Mouse (Mus musculus): ENCODE data around the gene Isoc2a. TPM values are rescaled to one million over a fixed set of nuclear protein-coding genes. Genes with fewer than 3 reads are reported as not detected.

Isoc2a gene
- polyA plus RNA-seq, 1 experiment: 4.3 TPM

DNA sequence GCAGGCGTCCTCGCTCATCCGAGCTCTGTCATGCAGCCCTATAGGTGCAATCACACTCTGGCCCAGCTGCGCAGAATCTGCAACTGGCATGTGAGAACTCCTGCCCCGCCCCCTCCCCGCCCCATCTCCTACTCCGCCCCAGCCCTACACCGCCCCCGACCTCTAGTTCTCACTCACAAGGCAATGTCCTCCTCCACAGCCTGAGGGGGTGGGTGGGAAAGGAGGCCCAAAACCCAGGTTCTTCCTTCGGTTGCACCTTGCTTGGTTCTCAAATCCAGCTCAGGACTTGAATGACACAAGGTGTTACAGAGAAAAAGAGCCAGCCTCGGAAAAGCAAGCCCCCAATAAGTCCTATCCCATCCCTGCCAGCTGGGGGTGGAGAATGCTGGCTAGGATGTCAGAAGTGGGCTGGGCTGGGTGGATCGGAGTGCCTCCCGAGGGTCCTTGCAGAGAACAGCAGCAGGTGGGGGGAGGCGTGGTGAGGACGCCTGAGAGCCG is 34.3 kb upstream of the Isoc2a start:
- Histone ChIP-seq H3K4me3 (ENCODE audit: low read depth, low read length) (peak overlapping the region; percentile 13), H3K27ac (ENCODE audit: insufficient read depth, low read length) (no peak overlapping the region), H3K9me3 (replicated peaks; ENCODE audit: control insufficient read depth, insufficient read depth, low read length, poor library complexity, severe bottlenecking) (no peaks in the 10 kb centered on the region), H3K27me3 (ENCODE audit: control insufficient read depth, insufficient read depth, low read length, poor library complexity, severe bottlenecking) (no peaks in the 10 kb centered on the region), H3K36me3 (ENCODE audit: control insufficient read depth, insufficient read depth, low read length, poor library complexity, severe bottlenecking) (no peaks in the 10 kb centered on the region), H3K4me1 (ENCODE audit: control insufficient read depth, insufficient read depth, low read length) (peaks cover 5% of the 10 kb centered on the region), H3K9ac (ENCODE audit: low read depth, poor library complexity, severe bottlenecking) (no peak overlapping the region)
- no peak for TF ChIP-seq CTCF (IDR thresholded peaks at IDR 0.05; ENCODE audit: low read depth, low read length)
- no peak for TF ChIP-seq POLR2A (IDR thresholded peaks at IDR 0.05; ENCODE audit: insufficient read depth, low read length)
- no peak for TF ChIP-seq EP300 (IDR thresholded peaks at IDR 0.05; ENCODE audit: insufficient read depth, low read depth, low read length)

DNA sequence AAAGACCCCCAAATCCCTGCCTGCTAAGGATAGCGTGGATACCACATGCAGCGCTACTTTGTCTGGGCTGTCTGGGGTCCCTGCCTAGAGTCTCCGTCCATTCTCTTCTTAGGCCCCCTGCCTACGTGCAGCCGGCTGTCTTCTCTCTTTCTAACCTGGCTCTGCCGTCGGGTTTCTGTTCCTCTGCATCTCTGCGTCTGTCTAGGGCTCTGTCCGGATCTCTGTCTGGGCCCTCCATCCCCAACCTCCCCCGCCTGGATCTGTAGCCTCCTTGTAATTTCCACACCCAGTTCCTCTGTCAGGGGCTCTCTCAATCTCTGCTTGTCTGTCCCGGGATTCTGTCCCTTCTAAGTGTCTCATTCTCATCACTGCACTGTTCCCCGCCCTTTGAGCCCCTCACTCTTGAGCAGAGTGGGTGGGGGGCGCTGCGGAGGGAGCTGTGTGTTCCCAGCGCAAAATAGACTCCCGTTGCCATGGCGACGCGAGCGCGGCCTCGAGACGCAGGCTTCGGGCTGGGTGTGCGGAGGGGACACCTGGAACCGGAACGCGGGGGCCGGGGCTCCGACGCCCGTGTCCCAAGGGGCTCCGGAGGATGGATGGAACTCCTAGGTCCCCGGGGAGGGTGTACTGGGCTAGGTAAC is 33.2 kb upstream of the Isoc2a start:
- Histone ChIP-seq H3K36me3 (ENCODE audit: control insufficient read depth, insufficient read depth, low read length, poor library complexity, severe bottlenecking) (no peaks in the 10 kb centered on the region), H3K27me3 (ENCODE audit: control insufficient read depth, insufficient read depth, low read length, poor library complexity, severe bottlenecking) (no peaks in the 10 kb centered on the region), H3K4me3 (ENCODE audit: low read depth, low read length) (peak overlapping the region; percentile 74), H3K9me3 (replicated peaks; ENCODE audit: control insufficient read depth, insufficient read depth, low read length, poor library complexity, severe bottlenecking) (no peaks in the 10 kb centered on the region), H3K4me1 (ENCODE audit: control insufficient read depth, insufficient read depth, low read length) (peaks cover 5% of the 10 kb centered on the region), H3K9ac (ENCODE audit: low read depth, poor library complexity, severe bottlenecking) (peak overlapping the region; percentile 39), H3K27ac (ENCODE audit: insufficient read depth, low read length) (no peak overlapping the region)
- TF ChIP-seq EP300 (IDR thresholded peaks at IDR 0.05; ENCODE audit: insufficient read depth, low read depth, low read length) (no peak), CTCF (IDR thresholded peaks at IDR 0.05; ENCODE audit: low read depth, low read length) (no peak)

DNA sequence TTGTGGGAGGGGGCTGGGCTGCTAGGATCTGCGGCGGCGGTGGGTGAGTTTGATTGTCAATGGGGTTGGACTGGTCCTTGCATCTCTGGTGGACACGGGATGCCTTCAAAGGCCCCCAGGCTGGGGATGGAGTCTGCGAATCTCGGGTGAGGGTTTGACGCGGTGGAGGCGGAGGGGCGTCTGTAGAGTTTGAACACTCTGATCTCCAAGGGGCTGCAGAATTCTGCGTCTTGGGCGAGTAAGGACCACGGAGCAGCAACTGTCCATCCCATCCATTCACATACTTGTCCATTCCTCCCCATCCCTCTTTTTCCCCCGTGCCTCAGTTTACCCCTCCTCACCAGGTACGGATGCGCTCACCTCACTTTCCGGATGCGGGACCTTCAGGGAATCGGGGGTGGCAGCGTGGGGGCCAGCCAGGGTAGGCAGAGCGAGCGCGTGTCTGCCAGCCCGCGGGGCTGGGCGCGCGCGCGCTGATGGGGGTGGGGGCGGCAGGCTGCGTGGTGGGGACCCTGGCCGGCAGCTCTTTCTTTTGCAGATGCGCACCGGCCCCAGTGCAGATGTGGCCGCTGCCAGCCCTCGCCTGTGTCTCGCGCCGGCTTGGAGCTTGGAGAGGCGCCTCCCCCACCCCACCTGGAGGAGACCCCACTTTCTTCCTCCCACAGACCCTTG is 32.6 kb upstream of the Isoc2a start, which contains the start of gene Shisa7:
TSS of gene Shisa7 (minus strand) at position 452 of the 672 bp plus-strand sequence.
- H3K36me3 ChIP-seq (ENCODE audit: control insufficient read depth, insufficient read depth, low read length, poor library complexity, severe bottlenecking): no peaks in the 10 kb centered on the region
- H3K27ac ChIP-seq (ENCODE audit: insufficient read depth, low read length): no peak within 1 kb of the TSS
- TF ChIP-seq CTCF (IDR thresholded peaks at IDR 0.05; ENCODE audit: low read depth, low read length) (no peak), POLR2A (IDR thresholded peaks at IDR 0.05; ENCODE audit: insufficient read depth, low read length) (no peak)
- H3K9me3 ChIP-seq (replicated peaks; ENCODE audit: control insufficient read depth, insufficient read depth, low read length, poor library complexity, severe bottlenecking): no peaks in the 10 kb centered on the region
- H3K4me1 ChIP-seq (ENCODE audit: control insufficient read depth, insufficient read depth, low read length): peaks cover 5% of the 10 kb centered on the region
- H3K4me3 ChIP-seq (ENCODE audit: low read depth, low read length): peak within 1 kb of the TSS; percentile 74
- peak within 1 kb of the TSS; percentile 39 for H3K9ac ChIP-seq (ENCODE audit: low read depth, poor library complexity, severe bottlenecking)
- no peaks in the 10 kb centered on the region for H3K27me3 ChIP-seq (ENCODE audit: control insufficient read depth, insufficient read depth, low read length, poor library complexity, severe bottlenecking)

DNA sequence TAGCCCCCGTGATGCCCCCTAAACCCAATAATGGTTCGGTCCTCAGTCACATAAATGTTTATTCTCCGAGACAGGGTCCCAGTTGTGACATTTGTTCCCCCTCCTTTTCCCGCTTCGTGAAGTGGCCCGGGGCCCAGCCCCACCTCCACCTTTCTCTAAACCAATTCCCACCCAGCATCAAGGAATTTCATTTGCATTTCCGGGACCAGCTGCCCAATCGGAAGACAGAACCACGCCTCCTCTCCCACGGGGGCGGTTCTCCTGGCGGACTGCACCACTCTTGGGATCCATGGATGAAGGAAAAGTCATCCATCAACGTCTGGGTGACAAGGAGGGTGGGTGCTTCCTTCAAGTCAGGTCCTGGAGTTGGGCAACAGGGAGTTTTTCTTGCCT is 32.0 kb upstream of the Isoc2a start:
- TF ChIP-seq EP300 (IDR thresholded peaks at IDR 0.05; ENCODE audit: insufficient read depth, low read depth, low read length) (no peak), CTCF (IDR thresholded peaks at IDR 0.05; ENCODE audit: low read depth, low read length) (no peak), POLR2A (IDR thresholded peaks at IDR 0.05; ENCODE audit: insufficient read depth, low read length) (no peak)
- Histone ChIP-seq H3K9ac (ENCODE audit: low read depth, poor library complexity, severe bottlenecking) (peak overlapping the region; percentile 39), H3K27me3 (ENCODE audit: control insufficient read depth, insufficient read depth, low read length, poor library complexity, severe bottlenecking) (no peaks in the 10 kb centered on the region), H3K4me1 (ENCODE audit: control insufficient read depth, insufficient read depth, low read length) (peaks cover 5% of the 10 kb centered on the region), H3K36me3 (ENCODE audit: control insufficient read depth, insufficient read depth, low read length, poor library complexity, severe bottlenecking) (no peaks in the 10 kb centered on the region), H3K27ac (ENCODE audit: insufficient read depth, low read length) (no peak overlapping the region), H3K4me3 (ENCODE audit: low read depth, low read length) (peak overlapping the region; percentile 74), H3K9me3 (replicated peaks; ENCODE audit: control insufficient read depth, insufficient read depth, low read length, poor library complexity, severe bottlenecking) (no peaks in the 10 kb centered on the region)

DNA sequence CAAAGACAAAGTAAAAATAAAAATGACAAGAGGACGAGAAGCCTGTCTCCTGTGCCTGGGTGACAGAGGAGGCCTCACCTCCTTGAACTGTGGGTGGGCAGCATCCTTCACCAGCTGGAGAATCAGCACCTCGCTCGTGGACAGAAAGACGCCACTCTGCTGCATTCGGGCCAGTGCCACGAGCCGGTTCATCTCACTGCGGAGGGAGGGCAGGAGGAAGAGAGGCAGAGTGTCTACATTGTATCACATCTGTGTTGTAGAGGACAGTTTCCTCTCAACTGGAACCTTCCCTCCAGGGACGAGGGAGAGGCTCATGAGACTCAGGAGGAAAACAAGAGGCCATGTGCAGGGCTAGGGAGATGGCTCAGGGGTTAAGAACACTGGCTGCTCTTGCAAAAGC is 27.6 kb upstream of the Isoc2a start:
- Histone ChIP-seq H3K27ac (ENCODE audit: insufficient read depth, low read length) (no peak overlapping the region), H3K9me3 (replicated peaks; ENCODE audit: control insufficient read depth, insufficient read depth, low read length, poor library complexity, severe bottlenecking) (no peaks in the 10 kb centered on the region), H3K4me1 (ENCODE audit: control insufficient read depth, insufficient read depth, low read length) (no peaks in the 10 kb centered on the region), H3K9ac (ENCODE audit: low read depth, poor library complexity, severe bottlenecking) (no peak overlapping the region), H3K4me3 (ENCODE audit: low read depth, low read length) (no peak overlapping the region), H3K36me3 (ENCODE audit: control insufficient read depth, insufficient read depth, low read length, poor library complexity, severe bottlenecking) (no peaks in the 10 kb centered on the region), H3K27me3 (ENCODE audit: control insufficient read depth, insufficient read depth, low read length, poor library complexity, severe bottlenecking) (no peaks in the 10 kb centered on the region)
- TF ChIP-seq CTCF (IDR thresholded peaks at IDR 0.05; ENCODE audit: low read depth, low read length) (no peak), POLR2A (IDR thresholded peaks at IDR 0.05; ENCODE audit: insufficient read depth, low read length) (no peak), EP300 (IDR thresholded peaks at IDR 0.05; ENCODE audit: insufficient read depth, low read depth, low read length) (no peak)
